Mouse (Mus musculus): Measurements from ENCODE around the gene Isoc2a. TPM values are rescaled to one million over a fixed set of nuclear protein-coding genes. Genes with fewer than 3 reads are reported as not detected.
A peak's percentile ranks its signal among the peaks of the same experiment; 100 is the strongest.
"Not testable (repeated sequence)": the region's sequence is repeated elsewhere in the genome, so short reads cannot be mapped to it uniquely, and the experiment has no call there.

The Isoc2a gene
- total and polyA plus RNA-seq, 2 experiments from 2014 or later: 1.4 to 15.2 TPM

DNA sequence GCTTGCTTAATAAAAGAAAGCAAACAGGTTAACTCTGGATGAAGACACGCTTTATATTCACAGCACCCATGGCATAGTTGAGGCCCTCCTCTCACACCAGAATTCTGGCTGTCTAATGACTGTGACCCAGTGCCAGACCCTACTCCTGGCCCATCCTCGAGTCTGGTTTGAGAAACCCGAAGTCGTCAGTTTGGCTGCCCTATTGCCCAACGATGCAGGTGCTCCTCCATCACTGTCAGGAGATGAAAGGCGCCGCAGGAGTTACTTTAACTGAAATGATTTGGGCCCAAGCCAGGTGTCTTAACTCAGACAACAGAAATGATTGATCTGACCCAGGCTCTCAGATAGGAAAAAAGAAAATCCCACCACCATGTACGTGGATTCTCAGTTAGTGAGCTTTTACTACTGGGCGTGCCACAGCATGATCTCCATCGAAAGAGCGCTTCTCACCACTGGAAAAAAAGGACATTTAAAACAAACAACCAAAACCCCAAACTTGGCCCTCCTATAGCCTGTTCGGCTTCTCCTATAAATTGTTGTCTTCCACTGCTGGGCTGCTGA, 17.5 kb upstream of the Isoc2a start:
- WGBS: 69% methylated on average over 12 of the region's 12 CpGs
- TF ChIP-seq CTCF (IDR thresholded peaks at IDR 0.05; ENCODE audit: low read depth) (no peak), EP300 (IDR thresholded peaks at IDR 0.05; ENCODE audit: low read depth) (no peak)
- no peak for ATAC-seq (ENCODE audit: insufficient read depth, low read depth)

DNA sequence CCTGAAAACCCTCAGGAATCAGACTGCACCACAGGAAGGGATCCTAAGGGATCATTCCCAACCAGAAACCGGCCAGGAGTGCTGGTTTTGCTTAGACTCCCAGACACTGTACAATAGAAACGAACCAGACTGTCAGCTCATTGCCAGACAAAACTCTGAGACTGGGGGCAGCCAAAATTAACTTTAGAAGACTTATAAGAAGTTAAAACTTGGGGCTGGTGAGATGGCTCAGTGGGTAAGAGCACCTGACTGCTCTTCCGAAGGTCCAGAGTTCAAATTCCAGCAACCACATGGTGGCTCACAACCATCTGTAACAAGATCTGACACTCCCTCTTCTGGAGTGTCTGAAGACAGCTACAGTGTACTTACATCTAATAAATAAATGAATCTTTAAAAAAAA, 16.0 kb upstream of the Isoc2a start:
- H3K4me2 ChIP-seq (ENCODE audit: low read depth, low read length); H3K4me1 ChIP-seq (ENCODE audit: control insufficient read depth, insufficient read depth): not testable (repeated sequence)

More for the DNA sequence above, 17.5 kb upstream of the Isoc2a start:
- no peaks in the 10 kb centered on the region for H3K9me3 ChIP-seq (replicated peaks; ENCODE audit: control insufficient read depth, low read length)
- 0 out of 2 replicates have a peak, but pooled peaks cover 4% of the 10 kb centered on the region for H3K4me1 ChIP-seq (ENCODE audit: control insufficient read depth, insufficient read depth)
- no peak overlapping the region for H3K27ac ChIP-seq (ENCODE audit: low read depth)
- H3K36me3 ChIP-seq (replicated peaks; ENCODE audit: control insufficient read depth, insufficient read depth, low read length): no peaks in the 10 kb centered on the region
- H3K9ac ChIP-seq (replicated peaks; ENCODE audit: low read depth, low read length): no peak overlapping the region
- no peak overlapping the region for H3K4me2 ChIP-seq (ENCODE audit: low read depth, low read length)
- H3K4me3 ChIP-seq (ENCODE audit: low read depth, low read length): no peak overlapping the region
- no peaks in the 10 kb centered on the region for H3K27me3 ChIP-seq (ENCODE audit: control insufficient read depth, insufficient read depth, low read length)
- no peak for DNase-seq (ENCODE audit: low spot score)

DNA sequence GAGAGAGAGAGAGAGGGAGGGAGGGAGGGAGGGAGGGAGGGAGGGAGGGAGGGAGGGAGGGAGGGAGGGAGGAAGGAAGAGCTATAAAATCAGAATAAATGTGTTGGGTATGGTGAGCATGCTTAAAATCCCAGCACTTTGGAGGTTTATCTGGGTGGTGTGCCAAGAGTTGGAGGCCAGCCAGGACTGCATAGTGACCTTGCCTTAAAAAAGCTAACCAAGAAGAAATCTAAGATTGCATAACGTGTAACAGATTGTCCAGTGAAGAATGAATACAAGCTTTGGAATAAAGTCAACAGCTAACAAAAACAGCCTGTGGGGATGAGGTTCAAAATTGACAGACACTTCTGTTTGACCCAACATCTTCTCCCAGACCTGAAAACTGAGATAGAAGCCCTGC, 13.9 kb upstream of the Isoc2a start:
- Histone ChIP-seq H3K9ac (replicated peaks; ENCODE audit: low read depth, low read length) (no peak overlapping the region), H3K4me3 (ENCODE audit: low read depth, low read length) (no peak overlapping the region), H3K27ac (ENCODE audit: low read depth) (peak overlapping the region; percentile 59), H3K9me3 (replicated peaks; ENCODE audit: control insufficient read depth, low read length) (no peaks in the 10 kb centered on the region), H3K36me3 (replicated peaks; ENCODE audit: control insufficient read depth, insufficient read depth, low read length) (no peaks in the 10 kb centered on the region), H3K4me2 (ENCODE audit: low read depth, low read length) (no peak overlapping the region), H3K4me1 (ENCODE audit: control insufficient read depth, insufficient read depth) (peaks cover 18% of the 10 kb centered on the region), H3K27me3 (ENCODE audit: control insufficient read depth, insufficient read depth, low read length) (no peaks in the 10 kb centered on the region)
- WGBS: 10% methylated on average over 1 of the region's 1 CpGs
- DNase-seq (ENCODE audit: low spot score) (peak; percentile 30), ATAC-seq (ENCODE audit: insufficient read depth, low read depth) (no peak)
- no peak for TF ChIP-seq CTCF (IDR thresholded peaks at IDR 0.05; ENCODE audit: low read depth)
- TF ChIP-seq EP300 (IDR thresholded peaks at IDR 0.05; ENCODE audit: low read depth): no peak

More for the DNA sequence above, 16.0 kb upstream of the Isoc2a start:
- H3K4me3 ChIP-seq (ENCODE audit: low read depth, low read length); H3K9me3 ChIP-seq (replicated peaks; ENCODE audit: control insufficient read depth, low read length); H3K27me3 ChIP-seq (ENCODE audit: control insufficient read depth, insufficient read depth, low read length); ATAC-seq (ENCODE audit: insufficient read depth, low read depth); H3K27ac ChIP-seq (ENCODE audit: low read depth); H3K36me3 ChIP-seq (replicated peaks; ENCODE audit: control insufficient read depth, insufficient read depth, low read length); H3K9ac ChIP-seq (replicated peaks; ENCODE audit: low read depth, low read length); DNase-seq (ENCODE audit: low spot score): not testable (repeated sequence)
- 88% methylated on average over 3 of the region's 3 CpGs for WGBS

DNA sequence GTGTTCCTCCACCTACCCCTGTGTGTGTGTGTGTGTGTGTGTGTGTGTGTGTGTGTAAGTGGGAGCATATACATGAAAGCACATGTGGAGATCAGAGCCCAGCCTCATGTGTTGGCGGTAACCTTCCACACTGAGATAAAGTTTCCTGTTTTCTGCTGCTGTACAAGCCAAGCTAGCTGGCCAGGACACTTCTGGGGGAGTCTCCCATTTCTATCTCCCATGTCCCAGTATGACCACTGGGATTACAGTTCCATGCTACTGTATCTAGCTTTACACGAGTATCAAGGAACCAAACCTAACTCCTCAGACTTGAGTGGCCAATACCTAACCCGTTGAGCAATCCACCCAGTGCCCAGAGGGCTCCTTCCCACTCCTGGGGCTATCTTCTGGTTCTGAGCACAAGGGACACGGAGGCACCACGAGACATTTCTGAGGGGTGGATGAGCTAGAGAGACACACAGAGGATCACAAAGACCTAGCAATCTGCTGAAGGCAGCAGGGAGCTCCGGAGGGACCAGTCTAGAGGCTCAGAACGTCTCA, 13.3 kb upstream of the Isoc2a start:
- Histone ChIP-seq H3K4me3 (ENCODE audit: low read depth, low read length) (no peak overlapping the region), H3K9ac (replicated peaks; ENCODE audit: low read depth, low read length) (no peak overlapping the region), H3K27me3 (ENCODE audit: control insufficient read depth, insufficient read depth, low read length) (no peaks in the 10 kb centered on the region), H3K4me1 (ENCODE audit: control insufficient read depth, insufficient read depth) (peaks cover 20% of the 10 kb centered on the region), H3K9me3 (replicated peaks; ENCODE audit: control insufficient read depth, low read length) (no peaks in the 10 kb centered on the region), H3K27ac (ENCODE audit: low read depth) (peak overlapping the region; percentile 59), H3K36me3 (replicated peaks; ENCODE audit: control insufficient read depth, insufficient read depth, low read length) (no peaks in the 10 kb centered on the region), H3K4me2 (ENCODE audit: low read depth, low read length) (no peak overlapping the region)
- 65% methylated on average over 7 of the region's 7 CpGs for WGBS
- TF ChIP-seq CTCF (IDR thresholded peaks at IDR 0.05; ENCODE audit: low read depth) (no peak), EP300 (IDR thresholded peaks at IDR 0.05; ENCODE audit: low read depth) (no peak)
- ATAC-seq (ENCODE audit: insufficient read depth, low read depth) (no peak), DNase-seq (ENCODE audit: low spot score) (no peak)

DNA sequence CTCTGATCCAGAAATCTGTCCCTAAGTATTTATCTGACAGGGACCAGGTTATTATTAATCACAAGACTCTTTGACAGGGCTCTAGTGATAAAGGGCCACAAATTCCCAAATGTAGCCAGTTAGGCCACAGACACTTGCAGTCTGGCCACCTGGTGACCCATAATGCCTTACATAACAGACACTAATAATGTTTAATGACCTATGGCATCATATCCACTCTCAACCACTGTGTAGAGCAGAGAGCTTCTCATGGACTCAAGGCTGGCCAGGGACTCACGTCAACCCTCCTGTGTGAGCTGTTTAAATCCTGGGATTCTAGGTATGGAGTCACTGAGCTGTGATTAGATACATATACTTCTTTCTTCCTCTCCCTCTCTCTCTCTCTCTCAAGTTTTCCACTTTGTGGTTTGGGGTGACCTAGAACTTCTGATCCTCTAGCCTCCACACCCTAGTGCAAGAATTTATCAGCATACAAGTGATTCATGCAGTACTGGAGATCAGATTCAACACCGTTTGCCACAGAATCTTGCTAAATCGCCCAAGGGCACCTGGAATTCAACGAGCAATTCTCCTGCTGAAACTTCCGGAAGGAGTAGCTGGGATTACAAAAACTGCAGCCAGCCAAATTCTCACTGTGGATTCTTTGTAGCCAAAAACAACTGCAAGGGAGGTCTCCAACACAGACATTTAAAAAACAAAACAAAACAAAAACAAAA, 12.7 kb upstream of the Isoc2a start:
- 84% methylated on average over 5 of the region's 5 CpGs for WGBS
- no peaks in the 10 kb centered on the region for H3K27me3 ChIP-seq (ENCODE audit: control insufficient read depth, insufficient read depth, low read length)
- no peak overlapping the region for H3K9ac ChIP-seq (replicated peaks; ENCODE audit: low read depth, low read length)
- DNase-seq (ENCODE audit: low spot score) (no peak), ATAC-seq (ENCODE audit: insufficient read depth, low read depth) (no peak)
- TF ChIP-seq CTCF (IDR thresholded peaks at IDR 0.05; ENCODE audit: low read depth): no peak
- TF ChIP-seq EP300 (IDR thresholded peaks at IDR 0.05; ENCODE audit: low read depth): no peak
- no peaks in the 10 kb centered on the region for H3K9me3 ChIP-seq (replicated peaks; ENCODE audit: control insufficient read depth, low read length)
- no peaks in the 10 kb centered on the region for H3K36me3 ChIP-seq (replicated peaks; ENCODE audit: control insufficient read depth, insufficient read depth, low read length)
- peaks cover 20% of the 10 kb centered on the region for H3K4me1 ChIP-seq (ENCODE audit: control insufficient read depth, insufficient read depth)
- H3K27ac ChIP-seq (ENCODE audit: low read depth): peak overlapping the region; percentile 59; the same call in 1 of the 2 replicates
- no peak overlapping the region for H3K4me3 ChIP-seq (ENCODE audit: low read depth, low read length)
- no peak overlapping the region for H3K4me2 ChIP-seq (ENCODE audit: low read depth, low read length)
